Mouse (Mus musculus) heart, postnatal 0 days (tissue): ENCODE measurements at regions not wholly inside any gene's neighbourhood (a gene's known extent, or its start where the extent isn't known, plus 50 kb on each side); places are given as distances from the start of the nearest gene placed in this dataset.

Experiments
- ATAC-seq: fragments of 200-750 bp; cut with Nextera tagmentation; 2 replicates; pipeline ENCODE4 v1.8.0; 2017; ENCODE audit warnings: low read depth, moderate number of reproducible peaks, moderate library complexity; ENCODE audit not compliant: insufficient read depth
- DNase-seq: peaks from one replicate; pipeline ENCODE4 v3.0.0-alpha.2; 2016; ENCODE audit warnings: low spot score
- H3K27ac ChIP-seq: fragments of 300-500 bp; sonication (generic); 2 replicates; pipeline ENCODE4 v1.5.1; 2014; ENCODE audit warnings: low read depth, mild to moderate bottlenecking
- H3K27me3 ChIP-seq: fragments of 300-500 bp; sonication (generic); 2 replicates; pipeline ENCODE4 v1.6.1; 2014; ENCODE audit warnings: low read length, mixed read lengths; ENCODE audit not compliant: control insufficient read depth, insufficient read depth
- H3K36me3 ChIP-seq: fragments of 300-500 bp; sonication (generic); replicated peaks from 2 replicates; pipeline ENCODE4 v1.6.1; 2014; ENCODE audit warnings: low read length, mixed read lengths; ENCODE audit not compliant: control insufficient read depth, insufficient read depth
- H3K4me1 ChIP-seq: fragments of 300-500 bp; sonication (generic); 2 replicates; pipeline ENCODE4 v1.6.1; 2014; ENCODE audit warnings: antibody characterized with exemption; ENCODE audit not compliant: control insufficient read depth, insufficient read depth
- H3K4me2 ChIP-seq: fragments of 300-500 bp; sonication (generic); 2 replicates; pipeline ENCODE4 v1.6.1; 2014; ENCODE audit warnings: low read depth, mild to moderate bottlenecking, low read length, moderate library complexity
- H3K4me3 ChIP-seq: fragments of 300-500 bp; sonication (generic); 2 replicates; pipeline ENCODE4 v1.5.1; 2014; ENCODE audit warnings: low read depth, low read length
- H3K9ac ChIP-seq: fragments of 300-500 bp; sonication (generic); replicated peaks from 2 replicates; pipeline ENCODE4 v1.6.1; 2014; ENCODE audit warnings: low read depth, low read length, mixed read lengths
- H3K9me3 ChIP-seq: fragments of 300-500 bp; sonication (generic); replicated peaks from 2 replicates; pipeline ENCODE4 v1.6.1; 2016; ENCODE audit warnings: low read length; ENCODE audit not compliant: control insufficient read depth
- CTCF ChIP-seq: IDR thresholded peaks from 2 replicates; pipeline ENCODE4 v1.5.1; 2016; ENCODE audit warnings: antibody characterized with exemption, control low read depth, low read depth
- EP300 ChIP-seq: IDR thresholded peaks from 2 replicates; pipeline ENCODE4 v1.6.1; 2016; ENCODE audit warnings: antibody characterized with exemption, low read depth
- WGBS: fragments of 180-500 bp; shearing (Covaris S2); extraction: QIAGEN DNeasy Blood & Tissue Kit; methylation state at CpG from one replicate; pipeline ENCODE4 v1.1.7; 2014; 5-methylcytosine and 5-hydroxymethylcytosine counted together

DNA sequence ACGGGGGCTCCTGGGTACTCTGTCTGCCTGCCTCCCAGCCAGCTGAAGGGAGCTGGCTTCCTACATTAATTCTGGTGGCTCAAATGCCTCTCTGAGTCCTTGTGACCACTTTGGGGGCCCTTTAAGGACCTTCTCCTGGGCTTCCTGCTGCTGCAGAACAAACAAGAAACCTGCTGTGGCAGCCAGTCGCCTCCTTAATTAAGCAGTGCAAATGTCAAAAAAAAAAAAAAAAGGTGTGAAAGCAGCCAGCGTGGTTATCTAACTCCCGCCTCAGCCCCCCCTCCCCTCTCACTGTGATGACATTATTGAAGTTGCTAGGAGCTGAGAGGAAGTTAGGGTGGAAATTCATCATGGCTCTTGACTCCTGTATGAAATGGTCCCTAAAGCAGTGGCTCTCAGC, 189.3 kb downstream of the Vrk1 start:
- Histone ChIP-seq H3K4me1 (no peaks in the 10 kb centered on the region), H3K9me3 (no peaks in the 10 kb centered on the region), H3K36me3 (no peaks in the 10 kb centered on the region), H3K4me3 (no peak overlapping the region), H3K27ac (no peak overlapping the region), H3K27me3 (no peaks in the 10 kb centered on the region), H3K4me2 (no peak overlapping the region), H3K9ac (no peak overlapping the region)
- DNase-seq (no peak), ATAC-seq (no peak)
- 9% methylated on average over 4 of the region's 4 CpGs for WGBS
- no peak for TF ChIP-seq CTCF
- no peak for TF ChIP-seq EP300

DNA sequence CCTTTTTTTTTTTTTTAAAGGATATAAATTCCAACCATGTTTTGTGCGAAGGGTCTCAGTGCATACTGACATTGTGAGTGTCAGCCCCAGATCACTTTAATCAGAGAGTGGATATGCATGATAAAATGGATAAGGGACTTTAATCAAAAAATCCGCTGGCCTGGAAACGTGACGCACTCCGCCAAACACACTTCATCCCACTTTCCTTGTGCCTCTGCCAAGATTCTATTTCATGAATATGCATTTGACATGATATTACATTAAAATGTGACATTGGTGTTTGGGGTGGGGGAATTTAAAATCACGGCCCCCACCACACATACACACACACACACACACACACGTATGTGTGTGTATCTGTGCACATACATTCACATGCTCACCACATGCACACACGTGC, 193.5 kb downstream of the Vrk1 start:
- no peaks in the 10 kb centered on the region for H3K9me3 ChIP-seq
- DNase-seq, result no peak
- no peaks in the 10 kb centered on the region for H3K4me1 ChIP-seq
- no peak overlapping the region for H3K27ac ChIP-seq
- no peak overlapping the region for H3K4me3 ChIP-seq
- WGBS, result 81% methylated on average over 8 of the region's 8 CpGs
- TF ChIP-seq EP300 (no peak), CTCF (no peak)
- ATAC-seq, result no peak
- H3K27me3 ChIP-seq, result no peaks in the 10 kb centered on the region
- H3K36me3 ChIP-seq, result no peaks in the 10 kb centered on the region
- no peak overlapping the region for H3K4me2 ChIP-seq
- no peak overlapping the region for H3K9ac ChIP-seq

DNA sequence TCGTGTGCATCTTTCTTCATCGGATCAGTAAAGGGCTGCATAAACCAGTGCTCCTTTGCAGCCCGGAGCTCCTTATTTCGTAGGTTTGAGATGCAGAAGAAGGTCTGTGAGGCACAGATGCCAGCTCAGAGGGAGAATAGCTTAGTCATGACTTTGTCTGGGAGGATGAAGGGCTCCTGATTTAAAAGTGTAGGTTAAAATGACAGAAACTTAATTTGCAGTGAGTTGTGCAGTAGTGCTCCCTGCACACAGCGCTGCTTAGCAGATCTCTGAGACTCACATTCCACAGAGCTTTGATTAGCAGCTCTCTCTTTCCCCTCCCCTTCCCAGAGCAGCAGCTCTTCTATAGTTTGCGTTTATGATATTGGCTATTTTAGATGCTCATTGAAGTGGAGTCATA, 200.9 kb downstream of the Vrk1 start:
- 66% methylated on average over 6 of the region's 6 CpGs for WGBS
- no peak overlapping the region for H3K27ac ChIP-seq
- H3K36me3 ChIP-seq, result no peaks in the 10 kb centered on the region
- DNase-seq, result no peak
- no peak overlapping the region for H3K4me2 ChIP-seq
- H3K27me3 ChIP-seq, result no peaks in the 10 kb centered on the region
- no peaks in the 10 kb centered on the region for H3K9me3 ChIP-seq
- no peak for TF ChIP-seq CTCF
- TF ChIP-seq EP300, result no peak
- ATAC-seq, result no peak
- H3K4me1 ChIP-seq, result no peaks in the 10 kb centered on the region
- H3K9ac ChIP-seq, result no peak overlapping the region
- H3K4me3 ChIP-seq, result no peak overlapping the region

DNA sequence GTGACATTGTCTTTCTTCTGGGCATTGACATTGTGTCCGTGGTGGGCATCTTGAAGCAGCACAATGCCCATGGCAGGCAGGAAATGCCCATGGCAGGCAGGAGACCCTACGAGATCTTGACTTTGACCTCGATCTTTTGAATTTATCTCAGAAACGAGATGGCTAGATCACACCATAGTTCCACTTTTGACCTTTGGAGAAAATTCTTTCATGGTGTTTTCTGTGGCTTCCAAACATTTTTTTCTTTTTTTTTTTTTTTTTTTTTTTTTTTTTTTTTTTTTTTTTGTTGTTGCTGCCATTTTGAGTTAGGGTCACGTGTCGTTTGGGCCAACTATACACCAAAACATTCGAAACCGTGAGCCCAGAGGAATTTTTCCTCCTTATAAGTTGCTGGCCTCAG, 201.5 kb downstream of the Vrk1 start:
- TF ChIP-seq EP300, result no peak
- no peak for TF ChIP-seq CTCF
- Histone ChIP-seq H3K4me2 (no peak overlapping the region), H3K27ac (no peak overlapping the region), H3K27me3 (no peaks in the 10 kb centered on the region), H3K4me1 (no peaks in the 10 kb centered on the region), H3K36me3 (no peaks in the 10 kb centered on the region), H3K9ac (no peak overlapping the region), H3K9me3 (no peaks in the 10 kb centered on the region), H3K4me3 (no peak overlapping the region)
- 76% methylated on average over 8 of the region's 8 CpGs for WGBS
- DNase-seq (no peak), ATAC-seq (no peak)

DNA sequence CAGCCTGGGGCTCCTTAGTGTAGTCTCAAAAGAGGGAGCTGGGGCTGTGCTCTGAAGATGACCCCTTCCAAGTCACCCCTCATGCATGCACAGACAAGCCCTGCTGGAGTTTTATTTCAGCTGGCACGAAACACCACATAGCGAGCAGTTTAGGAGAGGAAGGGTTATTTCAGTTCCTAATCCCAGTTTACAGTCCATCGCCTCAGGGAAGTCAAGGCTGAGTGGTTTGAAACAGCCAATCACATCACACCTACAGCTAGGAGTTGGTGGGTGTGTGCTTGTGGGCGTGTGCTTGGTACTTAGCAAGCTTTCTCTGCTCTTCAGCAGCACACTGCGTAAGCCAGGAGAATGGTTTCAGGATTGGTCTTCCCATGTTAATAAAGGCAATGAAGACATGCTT, 202.4 kb downstream of the Vrk1 start:
- ATAC-seq, result no peak
- 68% methylated on average over 5 of the region's 5 CpGs for WGBS
- Histone ChIP-seq H3K4me3 (no peak overlapping the region), H3K36me3 (no peaks in the 10 kb centered on the region), H3K4me1 (no peaks in the 10 kb centered on the region), H3K9me3 (no peaks in the 10 kb centered on the region), H3K4me2 (no peak overlapping the region), H3K27ac (no peak overlapping the region), H3K27me3 (no peaks in the 10 kb centered on the region), H3K9ac (no peak overlapping the region)
- TF ChIP-seq CTCF (no peak), EP300 (no peak)
- no peak for DNase-seq

DNA sequence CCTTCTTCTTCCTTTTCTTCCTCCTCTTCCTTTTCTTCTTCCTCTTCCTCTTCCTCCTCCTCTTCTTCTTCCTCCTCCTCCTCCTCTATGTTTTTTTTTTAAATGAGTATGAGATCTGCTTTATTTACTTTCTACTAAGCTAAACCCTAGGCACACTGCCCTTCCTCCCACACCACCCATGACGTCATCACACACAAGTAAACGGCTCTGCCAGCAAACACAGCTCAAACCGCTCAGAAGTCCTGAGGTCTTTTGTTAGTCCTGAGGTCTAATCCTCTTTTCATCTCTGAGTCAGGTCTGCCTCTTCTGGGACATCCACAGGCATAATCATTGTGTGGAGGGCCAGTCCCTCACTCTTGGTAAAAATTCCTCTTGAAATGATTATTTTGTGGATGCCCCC, 210.0 kb downstream of the Vrk1 start:
- Histone ChIP-seq H3K27me3 (no peaks in the 10 kb centered on the region), H3K9ac (no peak overlapping the region), H3K4me1 (no peaks in the 10 kb centered on the region), H3K36me3 (no peaks in the 10 kb centered on the region), H3K4me3 (no peak overlapping the region), H3K27ac (no peak overlapping the region), H3K9me3 (no peaks in the 10 kb centered on the region), H3K4me2 (no peak overlapping the region)
- DNase-seq, result no peak
- no peak for TF ChIP-seq EP300
- TF ChIP-seq CTCF, result no peak
- no peak for ATAC-seq
- 34% methylated on average over 3 of the region's 3 CpGs for WGBS
